Mouse (Mus musculus) testis, adult 2 months (tissue): ENCODE results near the gene Smc6.

Experiments
- CTCF ChIP-seq: fragments of 200-500 bp; IDR thresholded peaks from 2 replicates; pipeline ENCODE4 v1.5.1; 2012; ENCODE audit warnings: low read depth, mild to moderate bottlenecking, inconsistent platforms, low read length, moderate library complexity; ENCODE audit not compliant: control insufficient read depth, insufficient read depth, insufficient replicate concordance
- POLR2A ChIP-seq: fragments of 200-500 bp; IDR thresholded peaks from 2 replicates; pipeline ENCODE4 v1.6.1; 2012; ENCODE audit warnings: low read depth, mild to moderate bottlenecking, inconsistent platforms, low read length, moderate library complexity; ENCODE audit not compliant: control insufficient read depth

DNA sequence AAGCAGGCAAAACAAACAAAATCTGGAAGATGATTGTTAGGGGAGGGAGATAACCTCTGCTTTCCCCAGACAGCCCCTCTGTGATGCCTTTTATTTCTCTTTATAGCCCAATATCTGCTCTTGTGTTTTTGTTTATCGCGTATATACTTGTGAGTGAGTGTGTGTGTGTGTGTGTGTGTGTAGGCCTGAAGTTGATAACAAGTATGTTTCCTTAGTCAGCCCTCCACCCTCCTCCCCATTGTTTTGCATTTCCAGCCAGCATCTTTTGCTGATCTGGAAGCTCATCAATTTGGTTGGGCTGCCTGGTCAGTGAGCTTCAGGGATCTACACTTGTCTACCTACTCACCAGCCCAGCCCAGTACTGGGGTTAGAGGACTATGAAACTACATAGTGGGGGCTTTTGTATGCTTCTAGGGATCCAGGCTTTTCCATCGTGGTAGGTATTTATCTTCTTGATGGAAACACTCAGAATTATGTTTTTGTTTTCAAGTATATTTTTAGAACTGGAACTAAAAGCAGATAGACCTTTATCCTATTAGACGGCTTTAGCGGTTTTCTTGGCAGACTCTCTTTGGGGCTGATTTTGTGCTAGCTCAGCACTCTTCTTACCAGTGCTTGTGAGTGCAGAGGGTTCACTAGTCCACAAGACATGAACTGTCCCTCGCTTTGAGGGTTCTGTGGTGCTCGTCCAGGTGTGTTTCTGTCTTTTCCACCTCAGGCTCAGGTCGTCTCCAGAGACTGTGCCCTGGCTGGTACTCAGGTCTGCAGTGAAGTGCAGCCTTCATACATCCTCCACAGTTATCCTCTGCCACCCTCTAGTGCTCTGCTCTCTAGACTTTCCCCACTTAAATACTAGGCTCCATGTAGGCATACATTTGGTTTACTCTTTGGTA is 41.3 kb downstream of the Smc6 start:
- TF ChIP-seq CTCF (no peak), POLR2A (no peak)
